ENCODE assay signal across 23 mouse cellular contexts in the genomic region with DNA sequence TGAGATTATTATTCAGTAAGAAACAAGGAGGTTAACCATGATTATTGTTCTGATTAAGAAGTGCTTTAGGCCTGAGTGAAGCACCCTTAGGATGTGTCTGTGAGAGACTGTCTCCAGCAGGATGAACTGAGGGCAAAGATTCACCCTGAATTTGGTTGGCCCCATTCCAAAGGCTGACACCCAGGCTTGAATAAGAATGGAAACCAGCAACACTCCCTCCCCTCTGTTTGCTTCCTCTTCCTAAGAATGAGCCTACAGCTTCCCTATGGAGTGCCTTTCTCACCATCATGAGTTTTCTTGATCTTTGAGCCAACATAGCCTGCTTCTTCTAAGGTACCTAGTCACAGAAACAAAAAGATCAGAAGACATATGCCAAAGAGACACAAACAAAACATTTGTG.
DNase-seq lines count a peak whose midpoint lies in the region; ATAC-seq and TF ChIP-seq lines count a peak whose summit lies in the region.
"Had no signal": no experiment of that assay in that cellular context is flagged by ENCODE, and none has a peak within 500 bp of the region (broad histone marks: within the 10 kb centered on the region; RNA-seq: fewer than 3 reads in every experiment).

No protein-coding gene starts in this region.

- no peak overlapping the region for H3K9ac ChIP-seq in lung, postnatal 0 days (replicated peaks; ENCODE audit: low read depth)
- H3K9ac ChIP-seq: forebrain, embryonic 13.5 days; intestine, embryonic 15.5 days; limb, embryonic 15.5 days had no signal

- no peak overlapping the region for H3K4me3 ChIP-seq in lung, postnatal 0 days (ENCODE audit: low read depth, low read length)
- H3K4me3 ChIP-seq: forebrain, embryonic 13.5 days; gastrocnemius, adult 2 months; hindbrain, embryonic 10.5 days; intestine, embryonic 15.5 days; limb, embryonic 15.5 days; midbrain, embryonic 10.5 days had no signal

- DNase-seq in cerebellum, postnatal 10 days, result peak; percentile 17 to 25
- DNase-seq in cerebellum, adult 18-20 months, result no peak
- DNase-seq in kidney, postnatal 14 days, result peak; percentile 21
- no peak for DNase-seq in kidney, adult 11 months
- DNase-seq in lung, postnatal 14 days, result peak; percentile 23
- no peak for DNase-seq in lung, postnatal 0 days (ENCODE audit: low spot score)
- DNase-seq in lung, postnatal 36 days, result peak; percentile 22
- no peak for DNase-seq in embryo, embryonic 11 days
- DNase-seq: adrenal gland, adult 2 months; cerebellum, adult 2 months; cerebellum, postnatal 36 days; gastrocnemius, adult 2 months; left cerebral cortex, postnatal 4 days; thymus, adult 2 months had no signal

- no peak overlapping the region for H3K27ac ChIP-seq in lung, postnatal 0 days (ENCODE audit: low read length)
- H3K27ac ChIP-seq: forebrain, embryonic 13.5 days; gastrocnemius, adult 2 months; hindbrain, embryonic 10.5 days; intestine, embryonic 15.5 days; limb, embryonic 15.5 days; midbrain, embryonic 10.5 days; stomach, postnatal 0 days had no signal

- no peaks in the 10 kb centered on the region for H3K27me3 ChIP-seq in lung, postnatal 0 days (replicated peaks; ENCODE audit: insufficient read depth, low read length)
- H3K27me3 ChIP-seq: forebrain, embryonic 13.5 days; intestine, embryonic 15.5 days; limb, embryonic 15.5 days had no signal

- no peaks in the 10 kb centered on the region for H3K4me1 ChIP-seq in lung, postnatal 0 days (ENCODE audit: insufficient read depth, low read depth, low read length)
- H3K4me1 ChIP-seq: forebrain, embryonic 13.5 days; hindbrain, embryonic 10.5 days; intestine, embryonic 15.5 days; limb, embryonic 15.5 days; midbrain, embryonic 10.5 days had no signal

- H3K36me3 ChIP-seq in lung, postnatal 0 days (ENCODE audit: insufficient read depth, low read length), result no peaks in the 10 kb centered on the region
- H3K36me3 ChIP-seq: hindbrain, embryonic 10.5 days; intestine, embryonic 15.5 days; limb, embryonic 15.5 days; midbrain, embryonic 10.5 days had no signal

- no peaks in the 10 kb centered on the region for H3K9me3 ChIP-seq in lung, postnatal 0 days (ENCODE audit: low read length)
- H3K9me3 ChIP-seq: forebrain, embryonic 13.5 days; hindbrain, embryonic 10.5 days; intestine, embryonic 15.5 days; limb, embryonic 15.5 days; midbrain, embryonic 10.5 days had no signal

- ATAC-seq in lung, postnatal 0 days, result no peak
- ATAC-seq: forebrain, embryonic 13.5 days; hindbrain, embryonic 16.5 days; intestine, embryonic 15.5 days; midbrain, embryonic 16.5 days had no signal

- H3K4me2 ChIP-seq in lung, postnatal 0 days (replicated peaks; ENCODE audit: low read depth, low read length), result no peak overlapping the region
- H3K4me2 ChIP-seq: forebrain, embryonic 13.5 days; heart, embryonic 11.5 days; intestine, embryonic 15.5 days; limb, embryonic 15.5 days had no signal

- TF ChIP-seq CTCF in lung, postnatal 0 days (IDR thresholded peaks at IDR 0.05), result no peak

- TF ChIP-seq EP300 in lung, postnatal 0 days (IDR thresholded peaks at IDR 0.05), result no peak

Comparison
In these comparisons a context has a peak if more than half of its experiments do, and no peak if none do; other contexts are left out.
1. DNase-seq: peak in cerebellum, postnatal 10 days (2 of 2), kidney, postnatal 14 days (single experiment), lung, postnatal 14 days (single experiment) and lung, postnatal 36 days (single experiment); none in cerebellum, adult 18-20 months (0 of 2), kidney, adult 11 months (single experiment), lung, postnatal 0 days (single experiment) and embryo, embryonic 11 days (single experiment).